ENCODE assay signal across 8 mouse cellular contexts in genomic region chr7:13054287-13055010, GRCm38 (mm10). TPM values are rescaled to one million over a fixed set of nuclear protein-coding genes. Genes with fewer than 3 reads are reported as not detected.
DNase-seq lines count a peak whose midpoint lies in the region; ATAC-seq and TF ChIP-seq lines count a peak whose summit lies in the region.

TSS of gene Mzf1 (minus strand) at chr7:13054764.

- WGBS in forebrain, embryonic 10.5 days = under 1% methylated on average over 41 of the region's 41 CpGs
- WGBS in heart, embryonic 15.5 days = under 1% methylated on average over 41 of the region's 41 CpGs
- WGBS in liver, embryonic 14.5 days (ENCODE audit: insufficient replicate concordance) = under 1% methylated on average over 41 of the region's 41 CpGs
- WGBS in neural tube, embryonic 11.5 days = under 1% methylated on average over 41 of the region's 41 CpGs
- WGBS in stomach, postnatal 0 days = under 1% methylated on average over 41 of the region's 41 CpGs

- no peak for TF ChIP-seq CTCF in liver, embryonic 14.5 days (IDR thresholded peaks at IDR 0.05; ENCODE audit: low read depth)
- no peak for TF ChIP-seq CTCF in stomach, postnatal 0 days (IDR thresholded peaks at IDR 0.05; ENCODE audit: low read depth)

- H3K9ac ChIP-seq in heart, embryonic 15.5 days = peak within 1 kb of the TSS; percentile 69
- peak within 1 kb of the TSS; percentile 74 for H3K9ac ChIP-seq in liver, embryonic 14.5 days (replicated peaks)
- peak within 1 kb of the TSS; percentile 49 for H3K9ac ChIP-seq in neural tube, embryonic 11.5 days (ENCODE audit: low read length)
- H3K9ac ChIP-seq in stomach, postnatal 0 days (ENCODE audit: low read length) = peak within 1 kb of the TSS; percentile 60

- ATAC-seq in CD4-positive, CD25-positive, alpha-beta regulatory T cell, adult 4 months = peak; percentile 94
- ATAC-seq in heart, embryonic 15.5 days (replicated peaks; ENCODE audit: insufficient number of reproducible peaks, insufficient read depth, low FRiP score, low read depth) = peak; percentile 91
- peak; percentile 88 for ATAC-seq in liver, embryonic 14.5 days (ENCODE audit: insufficient read depth)
- ATAC-seq in neural tube, embryonic 11.5 days (ENCODE audit: insufficient read depth, low FRiP score, low TSS enrichment) = peak; percentile 94
- ATAC-seq in stomach, postnatal 0 days (ENCODE audit: low FRiP score, low TSS enrichment) = peak; percentile 96

- H3K36me3 ChIP-seq in forebrain, embryonic 10.5 days (replicated peaks) = no peaks in the 10 kb centered on the region
- H3K36me3 ChIP-seq in heart, embryonic 15.5 days = no peaks in the 10 kb centered on the region
- no peaks in the 10 kb centered on the region for H3K36me3 ChIP-seq in liver, embryonic 14.5 days (replicated peaks; ENCODE audit: control insufficient read depth, insufficient read depth, low read depth)
- no peaks in the 10 kb centered on the region for H3K36me3 ChIP-seq in neural tube, embryonic 11.5 days (ENCODE audit: control insufficient read depth, insufficient read depth, low read length)
- no peaks in the 10 kb centered on the region for H3K36me3 ChIP-seq in stomach, postnatal 0 days (ENCODE audit: control insufficient read depth, insufficient read depth, low read length)

- TF ChIP-seq EP300 in liver, embryonic 14.5 days (IDR thresholded peaks at IDR 0.05; ENCODE audit: low read depth) = no peak
- no peak for TF ChIP-seq EP300 in stomach, postnatal 0 days (optimal IDR thresholded peaks at IDR 0.05)

- H3K9me3 ChIP-seq in forebrain, embryonic 10.5 days = no peaks in the 10 kb centered on the region
- H3K9me3 ChIP-seq in heart, embryonic 15.5 days (replicated peaks) = no peaks in the 10 kb centered on the region
- H3K9me3 ChIP-seq in liver, embryonic 14.5 days (ENCODE audit: control insufficient read depth, low read length) = no peaks in the 10 kb centered on the region
- H3K9me3 ChIP-seq in neural tube, embryonic 11.5 days (ENCODE audit: control insufficient read depth, low read length) = no peaks in the 10 kb centered on the region
- no peaks in the 10 kb centered on the region for H3K9me3 ChIP-seq in stomach, postnatal 0 days (ENCODE audit: control insufficient read depth, low read length)

- peak within 1 kb of the TSS; percentile 77 for H3K4me2 ChIP-seq in heart, embryonic 15.5 days
- H3K4me2 ChIP-seq in liver, embryonic 14.5 days (ENCODE audit: low read depth) = peak within 1 kb of the TSS; percentile 74
- H3K4me2 ChIP-seq in neural tube, embryonic 11.5 days (ENCODE audit: low read depth) = peak within 1 kb of the TSS; percentile 39
- H3K4me2 ChIP-seq in stomach, postnatal 0 days (replicated peaks; ENCODE audit: low read depth) = peak within 1 kb of the TSS; percentile 63

- H3K4me1 ChIP-seq in forebrain, embryonic 10.5 days = peaks cover 14% of the 10 kb centered on the region
- peaks cover 6% of the 10 kb centered on the region; the same call in 1 of the 2 replicates for H3K4me1 ChIP-seq in heart, embryonic 15.5 days (replicated peaks)
- peaks cover 2 to 10% of the 10 kb centered on the region in 2 experiments; a peak in 3 of 4 replicates for H3K4me1 ChIP-seq in liver, embryonic 14.5 days (replicated peaks; ENCODE audit: control insufficient read depth in 2 of 2, insufficient read depth in 2 of 2, low read length in 1 of 2)
- no peaks in the 10 kb centered on the region for H3K4me1 ChIP-seq in neural tube, embryonic 11.5 days (ENCODE audit: control insufficient read depth, insufficient read depth, low read length)
- no peaks in the 10 kb centered on the region for H3K4me1 ChIP-seq in stomach, postnatal 0 days (replicated peaks; ENCODE audit: control insufficient read depth, insufficient read depth)

- H3K4me3 ChIP-seq in forebrain, embryonic 10.5 days = peak within 1 kb of the TSS; percentile 64
- H3K4me3 ChIP-seq in heart, embryonic 15.5 days = peak within 1 kb of the TSS; percentile 74
- peak within 1 kb of the TSS; percentile 72 to 93 for H3K4me3 ChIP-seq in liver, embryonic 14.5 days (ENCODE audit: insufficient read depth in 1 of 2, low read depth in 2 of 2, low read length in 2 of 2)
- H3K4me3 ChIP-seq in neural tube, embryonic 11.5 days (ENCODE audit: low read depth, low read length) = peak within 1 kb of the TSS; percentile 49
- peak within 1 kb of the TSS; percentile 59 for H3K4me3 ChIP-seq in stomach, postnatal 0 days (ENCODE audit: low read depth, low read length)

- peak within 1 kb of the TSS; percentile 94 for H3K27ac ChIP-seq in forebrain, embryonic 10.5 days
- peak within 1 kb of the TSS; percentile 86 for H3K27ac ChIP-seq in heart, embryonic 15.5 days
- peak within 1 kb of the TSS; percentile 51 for H3K27ac ChIP-seq in liver, embryonic 14.5 days
- peak within 1 kb of the TSS; percentile 77 for H3K27ac ChIP-seq in neural tube, embryonic 11.5 days (ENCODE audit: low read depth, low read length)
- peak within 1 kb of the TSS; percentile 53; the same call in 1 of the 2 replicates for H3K27ac ChIP-seq in stomach, postnatal 0 days (replicated peaks)

- peak; percentile 70 for DNase-seq in c-Kit-negative CD71-positive TER-119-positive erythroid progenitor cells, embryonic 14.5 days (ENCODE audit: low read depth, low spot score)
- peak; percentile 94 for DNase-seq in forebrain, embryonic 10.5 days (ENCODE audit: extremely low spot score, low spot score)
- peak; percentile 97 to 99 for DNase-seq in kidney, postnatal 25 days
- peak; percentile 71 to 76 (median 75) for DNase-seq in liver, embryonic 14.5 days (ENCODE audit: low read depth in 3 of 3, low spot score in 3 of 3)
- peak; percentile 96 for DNase-seq in neural tube, embryonic 11.5 days (ENCODE audit: low spot score)
- peak; percentile 91 for DNase-seq in stomach, postnatal 0 days (ENCODE audit: low spot score)

- no peaks in the 10 kb centered on the region for H3K27me3 ChIP-seq in forebrain, embryonic 10.5 days (ENCODE audit: poor library complexity, severe bottlenecking)
- no peaks in the 10 kb centered on the region for H3K27me3 ChIP-seq in heart, embryonic 15.5 days
- no peaks in the 10 kb centered on the region for H3K27me3 ChIP-seq in liver, embryonic 14.5 days (ENCODE audit: control insufficient read depth, insufficient read depth, low read length)
- no peaks in the 10 kb centered on the region for H3K27me3 ChIP-seq in neural tube, embryonic 11.5 days (ENCODE audit: control insufficient read depth, insufficient read depth, low read length)
- no peaks in the 10 kb centered on the region for H3K27me3 ChIP-seq in stomach, postnatal 0 days (ENCODE audit: control insufficient read depth, insufficient read depth, low read length)

RNA-seq across cellular contexts. Expression of gene Mzf1, which starts in this region (rescaled TPM):
- polyA plus RNA-seq in CD4-positive, CD25-positive, alpha-beta regulatory T cell, adult 4 months (2017; shearing (Covaris generic)) = under 1 TPM; 0.35 to 0.84 TPM
- 3.9 and 4.3 TPM in 2 replicates for polyA plus RNA-seq in forebrain, embryonic 10.5 days (2016; fragmentation: Nextera tagmentation; extraction: Ambion mirVana)
- polyA plus RNA-seq in heart, embryonic 15.5 days (2015; fragmentation: Nextera tagmentation; extraction: Ambion mirVana) = 1.5 and 2.1 TPM in 2 replicates
- polyA plus RNA-seq in liver, embryonic 14.5 days (2012; rRNA removed) = 0.54 and 0.80 TPM in 2 replicates
- 0.14 and 0.27 TPM in 2 replicates for polyA plus RNA-seq in liver, embryonic 14.5 days (2014; fragmentation: Nextera tagmentation; extraction: Ambion mirVana)
- polyA plus RNA-seq in neural tube, embryonic 11.5 days (2014; fragmentation: Nextera tagmentation; extraction: Ambion mirVana) = 1.7 and 2.2 TPM in 2 replicates
- 0.93 and 1.3 TPM in 2 replicates for polyA plus RNA-seq in stomach, postnatal 0 days (2015; fragmentation: Nextera tagmentation; extraction: Ambion mirVana)

Comparison
In these comparisons a context has a peak if more than half of its experiments do, and no peak if none do; other contexts are left out.
1. Peak in every context shown above with its lines: DNase-seq, ATAC-seq, H3K4me3 ChIP-seq and H3K27ac ChIP-seq.
2. Peak in ATAC-seq in CD4-positive, CD25-positive, alpha-beta regulatory T cell, adult 4 months; RNA of the gene not detected or under 1 TPM.
3. Peak in DNase-seq, ATAC-seq, H3K4me3 ChIP-seq, H3K27ac ChIP-seq, H3K9ac ChIP-seq and H3K4me2 ChIP-seq in liver, embryonic 14.5 days; RNA of the gene not detected or under 1 TPM.